Mouse (Mus musculus): Measurements from ENCODE around the gene Plac9a. TPM values are rescaled to one million over a fixed set of nuclear protein-coding genes. Genes with fewer than 3 reads are reported as not detected.
A peak's percentile ranks its signal among the peaks of the same experiment; 100 is the strongest.
"Not testable (repeated sequence)": the region's sequence is repeated elsewhere in the genome, so short reads cannot be mapped to it uniquely, and the experiment has no call there.

The Plac9a gene
- polyA plus RNA-seq, 1 experiment from 2014 or later, result 0.53 TPM

DNA sequence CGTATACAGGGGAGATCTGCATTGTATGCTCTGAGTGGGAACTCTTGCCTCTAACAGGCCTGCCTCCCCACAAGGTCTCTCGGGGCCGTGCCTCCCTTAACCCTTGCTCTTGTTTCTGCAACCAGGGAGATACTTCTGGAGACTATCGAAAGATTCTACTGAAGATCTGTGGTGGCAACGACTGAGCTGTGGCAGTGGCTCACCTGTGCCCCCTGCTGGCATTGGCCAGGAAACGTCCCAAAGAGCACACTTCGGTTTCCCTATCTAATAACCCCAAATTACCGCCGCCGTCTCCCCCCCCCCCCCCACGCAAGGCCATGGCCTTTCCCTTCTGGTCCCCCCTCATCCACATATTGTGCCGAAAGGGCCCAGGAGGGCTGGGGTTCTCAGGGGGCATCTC, 17.0 kb downstream of the Plac9a start:
- H3K9me3 ChIP-seq (replicated peaks); H3K4me1 ChIP-seq (replicated peaks); H3K9ac ChIP-seq; ATAC-seq (ENCODE audit: insufficient read depth); H3K36me3 ChIP-seq (replicated peaks); H3K4me3 ChIP-seq (replicated peaks); H3K27ac ChIP-seq (replicated peaks); H3K27me3 ChIP-seq; H3K4me2 ChIP-seq: not testable (repeated sequence)
- WGBS (ENCODE audit: insufficient replicate concordance), result no CpG with 5 or more reads among the region's 12 CpGs

GRCm38 (mm10) chr14:25881769-25882168, 21.1 kb downstream of the Plac9a start:
- not testable (repeated sequence) for H3K4me3 ChIP-seq (replicated peaks); H3K27ac ChIP-seq (replicated peaks); ATAC-seq (ENCODE audit: insufficient read depth); H3K36me3 ChIP-seq (replicated peaks); H3K27me3 ChIP-seq; H3K9ac ChIP-seq; H3K9me3 ChIP-seq (replicated peaks); H3K4me2 ChIP-seq; H3K4me1 ChIP-seq (replicated peaks)
- no CpG with 5 or more reads among the region's 9 CpGs for WGBS (ENCODE audit: insufficient replicate concordance)

GRCm38 (mm10) chr14:25876640-25877039, 26.3 kb downstream of the Plac9a start:
- H3K27ac ChIP-seq (replicated peaks); H3K4me2 ChIP-seq; H3K36me3 ChIP-seq (replicated peaks); H3K27me3 ChIP-seq; ATAC-seq (ENCODE audit: insufficient read depth); H3K9ac ChIP-seq; H3K4me3 ChIP-seq (replicated peaks); H3K4me1 ChIP-seq (replicated peaks); H3K9me3 ChIP-seq (replicated peaks): not testable (repeated sequence)
- no CpG with 5 or more reads among the region's 7 CpGs for WGBS (ENCODE audit: insufficient replicate concordance)

- Histone ChIP-seq H3K36me3 (replicated peaks) (no peaks in the 10 kb centered on the region), H3K27ac (replicated peaks) (no peak overlapping the region), H3K9ac (no peak overlapping the region), H3K27me3 (no peaks in the 10 kb centered on the region), H3K4me3 (replicated peaks) (no peak overlapping the region), H3K9me3 (replicated peaks) (no peaks in the 10 kb centered on the region), H3K4me2 (no peak overlapping the region), H3K4me1 (replicated peaks) (peaks cover 8% of the 10 kb centered on the region; the same call in 1 of the 2 replicates)
- WGBS (ENCODE audit: insufficient replicate concordance), result 66% methylated on average over 8 of the region's 8 CpGs
- no peak for ATAC-seq (ENCODE audit: insufficient read depth)
These were observed 30.2 kb downstream of the Plac9a start for GRCm38 (mm10) chr14:25872461-25873415.

DNA sequence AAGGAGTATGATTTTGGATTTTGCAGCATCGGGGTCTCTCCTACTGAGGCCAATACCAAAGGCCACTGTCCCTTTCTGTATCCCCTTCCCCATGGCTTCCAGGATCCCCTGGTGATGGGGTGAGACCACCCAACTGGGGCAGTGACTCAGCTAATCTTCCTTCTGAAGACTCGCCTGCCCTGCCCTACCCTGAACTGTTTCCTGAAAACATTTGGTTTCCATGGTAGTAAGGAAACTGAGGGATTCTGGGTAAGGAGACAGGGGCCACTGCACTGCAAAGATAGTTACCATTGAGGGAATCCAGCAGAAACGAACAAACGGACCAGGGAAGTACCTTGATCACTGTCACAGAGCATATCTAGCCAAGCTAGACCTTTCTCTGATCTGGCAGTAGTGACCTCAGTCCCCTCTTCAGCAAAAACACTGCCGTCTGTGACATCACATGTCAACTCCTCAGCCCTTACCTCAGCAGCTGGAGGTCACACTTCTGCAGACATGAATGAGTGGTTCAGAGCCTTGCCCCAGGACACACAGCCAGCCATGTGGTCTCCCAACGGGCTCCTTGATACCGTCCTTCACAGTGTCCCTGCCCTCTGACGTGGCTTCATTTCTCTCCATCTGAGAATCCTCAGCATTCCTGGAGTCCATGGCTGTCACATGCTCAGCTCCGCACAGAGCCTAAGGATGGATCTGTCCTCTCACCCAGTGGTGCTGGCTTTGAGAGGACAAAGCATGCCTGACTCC, 33.6 kb downstream of the Plac9a start:
- Histone ChIP-seq H3K9ac (no peak overlapping the region), H3K36me3 (replicated peaks) (no peaks in the 10 kb centered on the region), H3K27me3 (no peaks in the 10 kb centered on the region), H3K4me2 (no peak overlapping the region), H3K27ac (replicated peaks) (no peak overlapping the region), H3K4me3 (replicated peaks) (no peak overlapping the region), H3K9me3 (replicated peaks) (no peaks in the 10 kb centered on the region), H3K4me1 (replicated peaks) (peaks cover 12% of the 10 kb centered on the region; the same call in 1 of the 2 replicates)
- 44% methylated on average over 9 of the region's 9 CpGs for WGBS (ENCODE audit: insufficient replicate concordance)
- no peak for ATAC-seq (ENCODE audit: insufficient read depth)

DNA sequence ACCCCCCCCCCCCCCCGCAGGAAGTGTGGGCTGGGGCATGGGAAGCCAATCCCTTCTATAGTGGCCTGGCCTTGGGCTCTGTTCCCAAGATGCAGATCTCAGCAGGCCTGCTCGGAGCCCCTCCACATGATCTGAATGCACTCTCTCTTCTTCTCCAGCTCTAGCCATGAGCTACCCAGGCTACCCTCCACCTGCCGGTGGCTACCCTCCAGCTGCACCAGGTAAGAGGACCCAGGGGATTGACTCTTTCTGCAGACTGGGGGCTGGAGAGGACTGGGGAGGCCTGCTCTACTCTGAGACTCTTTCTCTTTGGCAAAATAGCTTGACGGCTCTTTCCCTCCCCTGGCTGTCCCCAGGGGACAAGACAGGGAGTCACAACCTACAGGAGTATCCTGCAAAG, 34.2 kb downstream of the Plac9a start:
- H3K4me3 ChIP-seq (replicated peaks), result no peak overlapping the region
- H3K27me3 ChIP-seq, result no peaks in the 10 kb centered on the region
- 49% methylated on average over 4 of the region's 4 CpGs for WGBS (ENCODE audit: insufficient replicate concordance)
- ATAC-seq (ENCODE audit: insufficient read depth), result no peak
- no peak overlapping the region for H3K4me2 ChIP-seq
- peaks cover 12% of the 10 kb centered on the region; the same call in 1 of the 2 replicates for H3K4me1 ChIP-seq (replicated peaks)
- no peaks in the 10 kb centered on the region for H3K36me3 ChIP-seq (replicated peaks)
- no peaks in the 10 kb centered on the region for H3K9me3 ChIP-seq (replicated peaks)
- no peak overlapping the region for H3K9ac ChIP-seq
- no peak overlapping the region for H3K27ac ChIP-seq (replicated peaks)

GRCm38 (mm10) chr14:25867834-25868233, 35.1 kb downstream of the Plac9a start:
- 59% methylated on average over 6 of the region's 6 CpGs for WGBS (ENCODE audit: insufficient replicate concordance)
- peak; percentile 59 for ATAC-seq (ENCODE audit: insufficient read depth)
- peaks cover 17% of the 10 kb centered on the region; the same call in 1 of the 2 replicates for H3K4me1 ChIP-seq (replicated peaks)
- H3K9ac ChIP-seq, result no peak overlapping the region
- H3K36me3 ChIP-seq (replicated peaks), result no peaks in the 10 kb centered on the region
- H3K9me3 ChIP-seq (replicated peaks), result no peaks in the 10 kb centered on the region
- H3K27me3 ChIP-seq, result no peaks in the 10 kb centered on the region
- no peak overlapping the region for H3K4me2 ChIP-seq
- no peak overlapping the region for H3K4me3 ChIP-seq (replicated peaks)
- no peak overlapping the region for H3K27ac ChIP-seq (replicated peaks)

DNA sequence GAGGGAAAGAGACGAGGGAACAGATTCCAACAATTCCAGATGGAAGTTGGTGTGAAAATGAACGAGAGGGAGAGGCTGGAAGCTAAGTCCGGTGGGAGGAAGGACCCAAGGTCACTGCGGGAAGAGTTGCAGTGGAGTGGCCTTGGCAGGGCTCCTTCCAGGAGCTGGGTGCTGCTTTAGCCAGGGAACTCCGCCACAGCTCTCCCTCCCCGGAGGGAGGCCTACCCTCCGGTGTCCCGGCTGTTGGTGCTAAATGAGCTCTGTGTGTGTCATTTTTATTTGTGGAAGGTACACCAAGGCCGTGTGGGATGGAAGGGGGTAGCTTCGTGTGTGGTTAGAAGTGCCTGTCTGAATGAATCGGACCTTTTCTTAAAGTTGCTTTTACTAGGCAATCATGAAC, 36.1 kb downstream of the Plac9a start:
- 74% methylated on average over 11 of the region's 11 CpGs for WGBS (ENCODE audit: insufficient replicate concordance)
- ATAC-seq (ENCODE audit: insufficient read depth), result no peak
- peaks cover 24% of the 10 kb centered on the region for H3K4me1 ChIP-seq (replicated peaks)

GRCm38 (mm10) chr14:25866384-25866783, 36.5 kb downstream of the Plac9a start:
- 77% methylated on average over 6 of the region's 6 CpGs for WGBS (ENCODE audit: insufficient replicate concordance)
- no peak for ATAC-seq (ENCODE audit: insufficient read depth)

More for the DNA sequence above, 36.1 kb downstream of the Plac9a start:
- H3K27me3 ChIP-seq, result no peaks in the 10 kb centered on the region
- no peak overlapping the region for H3K4me3 ChIP-seq (replicated peaks)
- H3K9me3 ChIP-seq (replicated peaks), result no peaks in the 10 kb centered on the region
- no peaks in the 10 kb centered on the region for H3K36me3 ChIP-seq (replicated peaks)
- no peak overlapping the region for H3K9ac ChIP-seq
- no peak overlapping the region for H3K4me2 ChIP-seq
- H3K27ac ChIP-seq (replicated peaks), result no peak overlapping the region

GRCm38 (mm10) chr14:25865251-25865650, 37.6 kb downstream of the Plac9a start:
- Histone ChIP-seq H3K27me3 (no peaks in the 10 kb centered on the region), H3K9ac (no peak overlapping the region), H3K4me3 (replicated peaks) (no peak overlapping the region), H3K36me3 (replicated peaks) (no peaks in the 10 kb centered on the region), H3K4me1 (replicated peaks) (peaks cover 33% of the 10 kb centered on the region), H3K27ac (replicated peaks) (no peak overlapping the region), H3K9me3 (replicated peaks) (no peaks in the 10 kb centered on the region), H3K4me2 (no peak overlapping the region)
- ATAC-seq (ENCODE audit: insufficient read depth), result no peak
- WGBS (ENCODE audit: insufficient replicate concordance), result 59% methylated on average over 5 of the region's 5 CpGs

More at GRCm38 (mm10) chr14:25866384-25866783, 36.5 kb downstream of the Plac9a start:
- Histone ChIP-seq H3K36me3 (replicated peaks) (no peaks in the 10 kb centered on the region), H3K27me3 (no peaks in the 10 kb centered on the region), H3K4me3 (replicated peaks) (no peak overlapping the region), H3K9ac (no peak overlapping the region), H3K4me2 (no peak overlapping the region), H3K9me3 (replicated peaks) (no peaks in the 10 kb centered on the region), H3K4me1 (replicated peaks) (peaks cover 29% of the 10 kb centered on the region), H3K27ac (replicated peaks) (no peak overlapping the region)

DNA sequence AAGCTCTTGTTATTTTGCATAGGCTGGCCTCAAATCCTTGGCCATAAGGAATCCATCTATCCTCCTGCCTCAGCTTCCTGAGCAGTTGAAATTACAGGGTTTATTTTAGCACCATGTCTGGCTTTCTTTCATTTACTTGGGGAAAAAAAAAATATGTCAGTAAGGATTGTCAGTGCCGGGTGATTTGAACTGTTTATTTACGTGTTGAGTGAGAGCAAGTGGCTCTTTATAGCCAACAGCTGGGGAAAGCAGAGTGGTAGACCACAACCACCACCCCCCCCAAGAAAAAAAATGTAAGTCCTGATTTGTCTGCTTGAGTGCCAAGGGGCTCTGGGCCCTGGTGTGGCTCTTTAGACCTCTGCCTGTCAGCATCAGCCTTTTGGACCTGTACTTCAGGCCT, 39.2 kb downstream of the Plac9a start:
- Histone ChIP-seq H3K4me3 (replicated peaks) (no peak overlapping the region), H3K9ac (no peak overlapping the region), H3K27ac (replicated peaks) (no peak overlapping the region), H3K36me3 (replicated peaks) (no peaks in the 10 kb centered on the region), H3K9me3 (replicated peaks) (no peaks in the 10 kb centered on the region), H3K27me3 (no peaks in the 10 kb centered on the region), H3K4me1 (replicated peaks) (peaks cover 33% of the 10 kb centered on the region), H3K4me2 (no peak overlapping the region)
- no peak for ATAC-seq (ENCODE audit: insufficient read depth)
- 73% methylated on average over 2 of the region's 2 CpGs for WGBS (ENCODE audit: insufficient replicate concordance)
